Mouse (Mus musculus): ENCODE measurements at regions not wholly inside any gene's neighbourhood (a gene's known extent, or its start where the extent isn't known, plus 50 kb on each side); places are given as distances from the start of the nearest gene placed in this dataset.

DNA sequence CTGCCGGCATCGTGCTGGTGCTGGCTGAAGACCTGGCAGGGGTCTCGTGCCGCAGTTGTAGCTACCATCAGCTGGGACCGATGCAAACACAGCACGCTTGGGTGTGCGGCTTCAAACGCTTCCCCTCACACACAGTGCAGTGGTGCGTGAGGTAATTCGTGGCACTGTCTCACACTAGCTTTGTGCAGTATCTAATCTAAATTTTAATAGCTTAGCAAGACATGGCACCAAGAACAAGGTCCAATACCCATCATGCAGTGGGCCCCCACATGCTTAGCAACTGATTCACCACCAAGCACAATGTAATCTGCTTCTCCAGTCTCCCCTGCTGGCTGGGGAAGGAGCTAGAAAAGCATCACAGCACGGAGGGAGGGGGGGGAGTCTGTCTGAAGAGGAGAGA, 348.2 kb upstream of the Cdh4 start:
- no peaks in the 10 kb centered on the region for H3K27me3 ChIP-seq (replicated peaks)
- no peaks in the 10 kb centered on the region for H3K9me3 ChIP-seq
- 58% methylated on average over 11 of the region's 11 CpGs for whole genome bisulfite sequencing
- no peak overlapping the region for H3K27ac ChIP-seq
- no peak overlapping the region for H3K4me3 ChIP-seq
- H3K4me2 ChIP-seq (replicated peaks): no peak overlapping the region
- ATAC-seq (ENCODE audit: low FRiP score, low read depth): peak; percentile 65; the same call in 1 of the 2 replicates
- H3K36me3 ChIP-seq: no peaks in the 10 kb centered on the region
- H3K4me1 ChIP-seq: peaks cover 5% of the 10 kb centered on the region; the same call in 1 of the 2 replicates
- no peak overlapping the region for H3K9ac ChIP-seq

DNA sequence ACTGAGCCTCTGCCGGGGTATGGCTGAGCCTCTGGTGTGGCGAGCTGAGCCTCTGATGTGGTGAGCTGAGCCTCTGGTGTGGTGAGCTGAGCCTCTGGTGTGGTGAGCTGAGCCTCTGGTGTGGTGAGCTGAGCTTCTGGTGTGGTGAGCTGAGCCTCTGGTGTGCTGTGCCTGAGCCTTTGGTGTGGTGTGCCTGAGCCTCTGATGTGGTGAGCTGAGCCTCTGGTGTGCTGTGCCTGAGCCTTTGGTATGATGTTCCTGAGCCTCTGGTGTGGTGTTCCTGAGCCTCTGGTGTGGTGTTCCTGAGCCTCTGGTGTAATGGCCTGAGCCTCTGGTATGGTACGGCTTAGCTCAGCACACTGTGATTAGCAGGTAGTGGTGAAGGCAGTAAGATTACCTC, 346.2 kb upstream of the Cdh4 start:
- Histone ChIP-seq H3K4me3 (no peak overlapping the region), H3K4me1 (peaks cover 5% of the 10 kb centered on the region; the same call in 1 of the 2 replicates), H3K9ac (no peak overlapping the region), H3K9me3 (no peaks in the 10 kb centered on the region), H3K27me3 (replicated peaks) (no peaks in the 10 kb centered on the region), H3K36me3 (no peaks in the 10 kb centered on the region), H3K4me2 (replicated peaks) (no peak overlapping the region), H3K27ac (no peak overlapping the region)
- WGBS: 92% methylated on average over 3 of the region's 3 CpGs
- ATAC-seq (ENCODE audit: low FRiP score, low read depth): no peak

GRCm38 (mm10) chr2:179096861-179097260, 345.4 kb upstream of the Cdh4 start:
- H3K4me1 ChIP-seq: peaks cover 5% of the 10 kb centered on the region; the same call in 1 of the 2 replicates
- no peaks in the 10 kb centered on the region for H3K36me3 ChIP-seq
- no peak overlapping the region for H3K4me3 ChIP-seq
- no peak overlapping the region for H3K4me2 ChIP-seq (replicated peaks)
- ATAC-seq (ENCODE audit: low FRiP score, low read depth): no peak
- no peaks in the 10 kb centered on the region for H3K9me3 ChIP-seq
- no peak overlapping the region for H3K9ac ChIP-seq
- 36% methylated on average over 4 of the region's 4 CpGs for WGBS
- no peak overlapping the region for H3K27ac ChIP-seq
- no peaks in the 10 kb centered on the region for H3K27me3 ChIP-seq (replicated peaks)

- no peak overlapping the region for H3K9ac ChIP-seq
- no peak overlapping the region for H3K27ac ChIP-seq
- H3K4me2 ChIP-seq (replicated peaks): no peak overlapping the region
- H3K4me3 ChIP-seq: no peak overlapping the region
- no peaks in the 10 kb centered on the region for H3K9me3 ChIP-seq
- H3K36me3 ChIP-seq: no peaks in the 10 kb centered on the region
- WGBS: 97% methylated on average over 1 of the region's 1 CpGs
- H3K4me1 ChIP-seq: no peaks in the 10 kb centered on the region
- ATAC-seq (ENCODE audit: low FRiP score, low read depth): no peak
- no peaks in the 10 kb centered on the region for H3K27me3 ChIP-seq (replicated peaks)
Measured at GRCm38 (mm10) chr2:179099783-179100182, 342.4 kb upstream of the Cdh4 start.

GRCm38 (mm10) chr2:179103114-179103513, 339.1 kb upstream of the Cdh4 start:
- no peak for ATAC-seq (ENCODE audit: low FRiP score, low read depth)
- Histone ChIP-seq H3K36me3 (no peaks in the 10 kb centered on the region), H3K4me1 (no peaks in the 10 kb centered on the region), H3K9ac (no peak overlapping the region), H3K27ac (no peak overlapping the region), H3K4me3 (no peak overlapping the region), H3K4me2 (replicated peaks) (no peak overlapping the region), H3K9me3 (no peaks in the 10 kb centered on the region), H3K27me3 (replicated peaks) (no peaks in the 10 kb centered on the region)
- WGBS: 83% methylated on average over 1 of the region's 1 CpGs

GRCm38 (mm10) chr2:179112951-179113350, 329.3 kb upstream of the Cdh4 start:
- peaks cover 5% of the 10 kb centered on the region; the same call in 1 of the 2 replicates for H3K4me1 ChIP-seq
- no peak overlapping the region for H3K4me3 ChIP-seq
- WGBS: 40% methylated on average over 5 of the region's 5 CpGs
- H3K9ac ChIP-seq: no peak overlapping the region
- H3K9me3 ChIP-seq: no peaks in the 10 kb centered on the region
- H3K27me3 ChIP-seq (replicated peaks): no peaks in the 10 kb centered on the region
- H3K27ac ChIP-seq: no peak overlapping the region
- no peak for ATAC-seq (ENCODE audit: low FRiP score, low read depth)
- no peak overlapping the region for H3K4me2 ChIP-seq (replicated peaks)
- no peaks in the 10 kb centered on the region for H3K36me3 ChIP-seq

- ATAC-seq (ENCODE audit: low FRiP score, low read depth): no peak
- no peak overlapping the region for H3K27ac ChIP-seq
- no peaks in the 10 kb centered on the region for H3K36me3 ChIP-seq
- no peaks in the 10 kb centered on the region for H3K27me3 ChIP-seq (replicated peaks)
- no peaks in the 10 kb centered on the region for H3K4me1 ChIP-seq
- no peak overlapping the region for H3K4me2 ChIP-seq (replicated peaks)
- no peak overlapping the region for H3K4me3 ChIP-seq
- 91% methylated on average over 3 of the region's 3 CpGs for WGBS
- H3K9me3 ChIP-seq: no peaks in the 10 kb centered on the region
- H3K9ac ChIP-seq: no peak overlapping the region
Measured at GRCm38 (mm10) chr2:179128018-179128417, 314.2 kb upstream of the Cdh4 start.

GRCm38 (mm10) chr2:179128432-179128831, 313.8 kb upstream of the Cdh4 start:
- Histone ChIP-seq H3K4me1 (no peaks in the 10 kb centered on the region), H3K27me3 (replicated peaks) (no peaks in the 10 kb centered on the region), H3K36me3 (no peaks in the 10 kb centered on the region), H3K9ac (no peak overlapping the region), H3K4me3 (no peak overlapping the region), H3K4me2 (replicated peaks) (no peak overlapping the region), H3K9me3 (no peaks in the 10 kb centered on the region), H3K27ac (no peak overlapping the region)
- ATAC-seq (ENCODE audit: low FRiP score, low read depth): no peak
- WGBS: 89% methylated on average over 5 of the region's 5 CpGs

GRCm38 (mm10) chr2:179131004-179131403, 311.2 kb upstream of the Cdh4 start:
- no peak overlapping the region for H3K4me2 ChIP-seq (replicated peaks)
- no peaks in the 10 kb centered on the region for H3K9me3 ChIP-seq
- no peaks in the 10 kb centered on the region for H3K4me1 ChIP-seq
- H3K9ac ChIP-seq: no peak overlapping the region
- H3K27ac ChIP-seq: no peak overlapping the region
- no peaks in the 10 kb centered on the region for H3K27me3 ChIP-seq (replicated peaks)
- no peaks in the 10 kb centered on the region for H3K36me3 ChIP-seq
- WGBS: 79% methylated on average over 5 of the region's 5 CpGs
- ATAC-seq (ENCODE audit: low FRiP score, low read depth): no peak
- no peak overlapping the region for H3K4me3 ChIP-seq

DNA sequence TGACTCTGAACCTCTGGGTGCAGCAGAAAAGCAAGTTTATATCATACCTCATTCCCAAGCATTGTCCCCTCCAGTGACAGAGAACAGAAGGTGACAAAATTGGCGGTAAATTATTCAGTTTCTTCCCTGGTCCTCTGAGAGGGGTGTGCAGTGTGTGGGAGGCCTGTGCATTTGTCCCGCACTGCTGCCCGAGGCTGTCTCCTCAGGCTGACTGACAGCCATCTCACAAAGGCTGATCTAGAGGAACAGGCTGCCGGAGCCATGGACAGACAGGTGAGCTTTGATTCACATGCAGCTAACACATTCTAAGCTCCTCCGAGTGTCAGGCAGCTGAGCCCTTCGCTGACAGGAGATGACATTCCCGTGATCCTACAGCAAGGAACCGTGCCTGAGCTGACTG, 299.9 kb upstream of the Cdh4 start:
- ATAC-seq (ENCODE audit: low FRiP score, low read depth): no peak

GRCm38 (mm10) chr2:179145726-179146125, 296.5 kb upstream of the Cdh4 start:
- no peaks in the 10 kb centered on the region for H3K4me1 ChIP-seq
- no peak for ATAC-seq (ENCODE audit: low FRiP score, low read depth)
- 39% methylated on average over 2 of the region's 2 CpGs for WGBS
- no peaks in the 10 kb centered on the region for H3K27me3 ChIP-seq (replicated peaks)
- H3K4me2 ChIP-seq (replicated peaks): no peak overlapping the region
- H3K27ac ChIP-seq: no peak overlapping the region
- no peaks in the 10 kb centered on the region for H3K9me3 ChIP-seq
- no peak overlapping the region for H3K9ac ChIP-seq
- no peaks in the 10 kb centered on the region for H3K36me3 ChIP-seq
- no peak overlapping the region for H3K4me3 ChIP-seq

More for the DNA sequence above, 299.9 kb upstream of the Cdh4 start:
- WGBS: 79% methylated on average over 8 of the region's 8 CpGs
- Histone ChIP-seq H3K36me3 (no peaks in the 10 kb centered on the region), H3K4me2 (replicated peaks) (no peak overlapping the region), H3K27ac (no peak overlapping the region), H3K4me3 (no peak overlapping the region), H3K27me3 (replicated peaks) (no peaks in the 10 kb centered on the region), H3K9ac (no peak overlapping the region), H3K4me1 (no peaks in the 10 kb centered on the region), H3K9me3 (no peaks in the 10 kb centered on the region)

- ATAC-seq (ENCODE audit: low FRiP score, low read depth): no peak
- Histone ChIP-seq H3K9me3 (no peaks in the 10 kb centered on the region), H3K27ac (no peak overlapping the region), H3K4me3 (no peak overlapping the region), H3K4me1 (no peaks in the 10 kb centered on the region), H3K36me3 (no peaks in the 10 kb centered on the region), H3K9ac (no peak overlapping the region), H3K4me2 (replicated peaks) (no peak overlapping the region), H3K27me3 (replicated peaks) (no peaks in the 10 kb centered on the region)
- 62% methylated on average over 4 of the region's 4 CpGs for WGBS
Measured at GRCm38 (mm10) chr2:179146274-179146673, 296.0 kb upstream of the Cdh4 start.

DNA sequence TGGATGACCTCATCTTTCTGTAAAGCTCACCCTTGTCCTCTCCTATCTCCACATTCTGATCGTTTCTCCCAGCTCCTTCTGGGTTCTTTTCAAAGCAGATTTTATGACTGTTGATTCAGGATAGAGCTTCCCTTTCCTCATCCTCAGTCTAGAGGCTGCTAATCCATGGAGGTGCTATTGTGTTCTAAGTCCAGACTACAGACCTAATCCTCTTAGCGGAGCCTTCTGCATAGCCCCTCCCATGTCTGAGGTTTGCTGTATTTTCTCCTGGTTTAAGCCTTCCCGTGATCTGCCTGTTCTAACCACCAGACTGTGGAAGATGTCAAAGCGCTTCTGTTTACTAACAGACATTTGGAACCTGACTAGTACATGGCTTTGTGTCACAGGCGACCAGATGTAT, 294.0 kb upstream of the Cdh4 start:
- Histone ChIP-seq H3K27me3 (replicated peaks) (no peaks in the 10 kb centered on the region), H3K4me3 (no peak overlapping the region), H3K9ac (no peak overlapping the region), H3K9me3 (no peaks in the 10 kb centered on the region), H3K27ac (no peak overlapping the region), H3K4me1 (no peaks in the 10 kb centered on the region), H3K36me3 (no peaks in the 10 kb centered on the region), H3K4me2 (replicated peaks) (no peak overlapping the region)
- 77% methylated on average over 5 of the region's 5 CpGs for WGBS
- no peak for ATAC-seq (ENCODE audit: low FRiP score, low read depth)
